Mouse (Mus musculus) kidney, postnatal 25 days (tissue): ENCODE measurements around the gene Nacc2.

ENCODE experiments used
- DNase-seq, 2 experiments: peaks; one replicate each; pipeline ENCODE4 v3.0.0; 2021; ENCODE audit warnings: mixed read lengths in 2 of 2

Nacc2 gene

GRCm38 (mm10) chr2:26052806-26053205 lies 70.2 kb downstream of the Nacc2 start:
- no peak for DNase-seq

GRCm38 (mm10) chr2:26048816-26049215 lies 74.2 kb downstream of the Nacc2 start:
- DNase-seq = no peak

GRCm38 (mm10) chr2:26044216-26044615 lies 78.8 kb downstream of the Nacc2 start:
- DNase-seq = no peak

- no peak for DNase-seq
These were observed 80.4 kb downstream of the Nacc2 start for GRCm38 (mm10) chr2:26042603-26043002.

GRCm38 (mm10) chr2:26041163-26041810 lies 81.7 kb downstream of the Nacc2 start:
- peak; percentile 47 to 64 for DNase-seq

- peak; percentile 29 to 58 for DNase-seq
These were observed 83.1 kb downstream of the Nacc2 start for GRCm38 (mm10) chr2:26039951-26040350.

GRCm38 (mm10) chr2:26037386-26037785 lies 85.6 kb downstream of the Nacc2 start:
- DNase-seq = no peak

GRCm38 (mm10) chr2:26034344-26035050 lies 88.5 kb downstream of the Nacc2 start:
- DNase-seq = peak; percentile 40 to 57

GRCm38 (mm10) chr2:26030288-26030687 lies 92.7 kb downstream of the Nacc2 start:
- peak; percentile 35 to 50 for DNase-seq

GRCm38 (mm10) chr2:26024138-26025075 lies 98.6 kb downstream of the Nacc2 start:
- peak; percentile 36 to 42 for DNase-seq

- DNase-seq = no peak
These were observed 100.4 kb downstream of the Nacc2 start for GRCm38 (mm10) chr2:26022626-26023025.

GRCm38 (mm10) chr2:26022258-26022565 lies 100.8 kb downstream of the Nacc2 start:
- DNase-seq = peak in 1 of 2 experiments; percentile 54

- peak; percentile 89 to 97 for DNase-seq
These were observed 101.3 kb downstream of the Nacc2 start, which contains the start of gene Ubac1 for GRCm38 (mm10) chr2:26021561-26022257. Gene Ubac1, minus strand, starts transcription at chr2:26021747.

GRCm38 (mm10) chr2:26020714-26021560 lies 102.1 kb downstream of the Nacc2 start:
- peak; percentile 36 to 73 for DNase-seq

- DNase-seq = no peak
These were observed 103.1 kb downstream of the Nacc2 start for GRCm38 (mm10) chr2:26019923-26020322.

GRCm38 (mm10) chr2:26017326-26017725 lies 105.7 kb downstream of the Nacc2 start:
- DNase-seq = no peak

GRCm38 (mm10) chr2:26013674-26014073 lies 109.3 kb downstream of the Nacc2 start:
- no peak for DNase-seq

- DNase-seq = no peak
These were observed 111.6 kb downstream of the Nacc2 start for GRCm38 (mm10) chr2:26011420-26011819.
